Mouse (Mus musculus): ENCODE data around the gene Adgrg7.

DNA sequence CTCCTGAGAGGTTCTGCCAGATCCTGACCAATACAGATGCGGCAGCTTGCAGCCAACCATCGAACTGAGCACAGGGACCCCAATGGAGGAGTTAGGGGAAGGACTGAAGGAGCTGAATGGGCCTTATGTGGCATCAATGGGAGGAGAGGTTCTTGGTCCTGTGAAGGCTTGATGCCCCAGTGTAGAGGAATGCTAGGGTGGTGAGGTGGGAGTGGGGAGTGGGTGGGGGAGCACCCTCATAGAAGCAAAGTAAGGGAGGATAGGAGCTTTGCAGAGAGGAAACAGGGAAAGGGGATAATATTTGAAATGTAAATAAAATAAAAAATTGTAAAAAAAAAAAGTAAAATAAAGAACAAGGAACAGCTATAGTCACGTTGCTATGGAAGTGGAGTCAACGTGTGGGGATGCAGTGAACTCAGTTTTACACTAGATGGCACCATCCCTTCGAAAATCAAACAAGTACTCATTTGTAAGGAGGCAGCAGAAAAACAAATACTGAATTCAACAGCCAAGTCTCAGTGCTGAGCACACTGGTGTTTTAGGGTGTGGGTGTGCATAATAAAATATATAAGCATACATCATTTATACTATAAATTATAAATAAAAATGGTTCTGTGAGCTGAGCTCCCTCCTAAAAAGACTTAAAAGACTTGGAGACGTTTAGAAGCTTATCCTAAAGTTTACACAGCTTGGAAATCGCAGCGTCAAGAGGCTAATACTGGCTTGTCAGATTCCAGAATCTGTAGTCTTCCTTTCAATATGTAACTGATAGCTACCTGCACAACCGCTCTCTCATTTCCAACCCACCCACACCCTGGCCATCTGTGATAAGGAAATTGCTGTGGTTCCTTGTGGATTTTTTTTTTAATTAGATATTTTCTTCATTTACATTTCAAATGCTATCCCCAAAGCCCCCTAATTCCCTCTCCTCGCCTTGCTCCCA, 24.2 kb downstream of the Adgrg7 start:
- TF ChIP-seq CTCF (IDR thresholded peaks at IDR 0.05; ENCODE audit: extremely low read depth, insufficient read length, insufficient replicate concordance, low read depth, low read length) (no peak), POLR2A (IDR thresholded peaks at IDR 0.05; ENCODE audit: low read depth, low read length) (no peak)
